Mouse (Mus musculus): ENCODE measurements around the gene Lgals8.
A peak's percentile ranks its signal among the peaks of the same experiment; 100 is the strongest.

Gene Lgals8

GRCm38 (mm10) chr13:12460881-12461729, 3.6 kb downstream of the Lgals8 start:
- peak; percentile 81 for DNase-seq (ENCODE audit: low read depth, low spot score)

GRCm38 (mm10) chr13:12460443-12460842, 4.3 kb downstream of the Lgals8 start:
- DNase-seq (ENCODE audit: low read depth, low spot score) = no peak

GRCm38 (mm10) chr13:12456711-12457110, 8.0 kb downstream of the Lgals8 start:
- no peak for DNase-seq (ENCODE audit: low read depth, low spot score)

- no peak for DNase-seq (ENCODE audit: low read depth, low spot score)
These were observed 9.9 kb downstream of the Lgals8 start for GRCm38 (mm10) chr13:12454686-12455390.

GRCm38 (mm10) chr13:12453150-12453549, 11.6 kb downstream of the Lgals8 start:
- no peak for DNase-seq (ENCODE audit: low read depth, low spot score)

- no peak for DNase-seq (ENCODE audit: low read depth, low spot score)
These were observed 22.6 kb downstream of the Lgals8 start for GRCm38 (mm10) chr13:12442008-12442587.

GRCm38 (mm10) chr13:12440813-12441212, 23.9 kb downstream of the Lgals8 start:
- DNase-seq (ENCODE audit: low read depth, low spot score) = no peak

GRCm38 (mm10) chr13:12439586-12439985, 25.2 kb downstream of the Lgals8 start:
- no peak for DNase-seq (ENCODE audit: low read depth, low spot score)

- DNase-seq (ENCODE audit: low read depth, low spot score) = no peak
These were observed 30.9 kb downstream of the Lgals8 start for GRCm38 (mm10) chr13:12433843-12434242.

GRCm38 (mm10) chr13:12428556-12428955, 36.2 kb downstream of the Lgals8 start:
- no peak for DNase-seq (ENCODE audit: low read depth, low spot score)

GRCm38 (mm10) chr13:12420596-12420995, 44.1 kb downstream of the Lgals8 start:
- DNase-seq (ENCODE audit: low read depth, low spot score) = no peak

GRCm38 (mm10) chr13:12412016-12412415, 52.7 kb downstream of the Lgals8 start:
- no peak for DNase-seq (ENCODE audit: low read depth, low spot score)

- no peak for DNase-seq (ENCODE audit: low read depth, low spot score)
These were observed 56.2 kb downstream of the Lgals8 start for GRCm38 (mm10) chr13:12408343-12409066.

GRCm38 (mm10) chr13:12395571-12395970, 69.2 kb downstream of the Lgals8 start:
- peak; percentile 12 for DNase-seq (ENCODE audit: low read depth, low spot score)

- DNase-seq (ENCODE audit: low read depth, low spot score) = peak; percentile 99
These were observed 69.9 kb downstream of the Lgals8 start, which contains the start of gene Heatr1 for GRCm38 (mm10) chr13:12394609-12395505. Heatr1 (plus strand) TSS chr13:12395027.
